Mouse (Mus musculus): ENCODE measurements at regions not wholly inside any gene's neighbourhood (a gene's known extent, or its start where the extent isn't known, plus 50 kb on each side); places are given as distances from the start of the nearest gene placed in this dataset.

GRCm38 (mm10) chr13:6119703-6120102 lies 258.4 kb downstream of the Klf6 start:
- TF ChIP-seq POLR2A (IDR thresholded peaks at IDR 0.05; ENCODE audit: control insufficient read depth, extremely low read depth, insufficient read depth, low read length, poor library complexity) (no peak), CTCF (IDR thresholded peaks at IDR 0.05; ENCODE audit: borderline replicate concordance, control insufficient read depth, extremely low read depth, insufficient read depth, low read length, poor library complexity) (no peak)
